Comparison of ENCODE assay signal across 18 mouse cellular contexts in genomic region chr17:27425016-27425415, GRCm38 (mm10).
"Had no signal": no experiment of that assay in that cellular context is flagged by ENCODE, and none has a peak within 500 bp of the region (broad histone marks: within the 10 kb centered on the region; RNA-seq: fewer than 3 reads in every experiment).

No protein-coding gene starts in this region.

- ATAC-seq: midbrain, embryonic 16.5 days had no signal

- H3K27ac ChIP-seq: lung, embryonic 15.5 days; macrophage; midbrain, embryonic 12.5 days; neural tube, embryonic 13.5 days; neural tube, embryonic 15.5 days had no signal

- DNase-seq: lung, adult 2 months; midbrain, embryonic 14.5 days; retina, postnatal 1 day; right cerebral cortex, adult 18-20 months; right cerebral cortex, postnatal 25 days; right cerebral cortex, postnatal 4 days; spleen, adult 18-20 months; thymus, adult 18-20 months; thymus, postnatal 14 days; thymus, postnatal 36 days had no signal

- H3K4me2 ChIP-seq: lung, embryonic 15.5 days; midbrain, embryonic 12.5 days; neural tube, embryonic 13.5 days; neural tube, embryonic 15.5 days had no signal

- H3K27me3 ChIP-seq: lung, embryonic 15.5 days; midbrain, embryonic 12.5 days; neural tube, embryonic 13.5 days; neural tube, embryonic 15.5 days had no signal

- H3K36me3 ChIP-seq: lung, embryonic 15.5 days; neural tube, embryonic 15.5 days had no signal

- H3K4me3 ChIP-seq: lung, embryonic 15.5 days; midbrain, embryonic 10.5 days; midbrain, embryonic 12.5 days; myocyte; neural tube, embryonic 13.5 days; neural tube, embryonic 15.5 days had no signal

- H3K9ac ChIP-seq: lung, embryonic 15.5 days; midbrain, embryonic 12.5 days; neural tube, embryonic 13.5 days; neural tube, embryonic 15.5 days had no signal
